Mouse (Mus musculus): ENCODE measurements around the gene Gkn1. TPM values are rescaled to one million over a fixed set of nuclear protein-coding genes. Genes with fewer than 3 reads are reported as not detected.

The Gkn1 gene
- polyA plus RNA-seq, 1 experiment: not detected

DNA sequence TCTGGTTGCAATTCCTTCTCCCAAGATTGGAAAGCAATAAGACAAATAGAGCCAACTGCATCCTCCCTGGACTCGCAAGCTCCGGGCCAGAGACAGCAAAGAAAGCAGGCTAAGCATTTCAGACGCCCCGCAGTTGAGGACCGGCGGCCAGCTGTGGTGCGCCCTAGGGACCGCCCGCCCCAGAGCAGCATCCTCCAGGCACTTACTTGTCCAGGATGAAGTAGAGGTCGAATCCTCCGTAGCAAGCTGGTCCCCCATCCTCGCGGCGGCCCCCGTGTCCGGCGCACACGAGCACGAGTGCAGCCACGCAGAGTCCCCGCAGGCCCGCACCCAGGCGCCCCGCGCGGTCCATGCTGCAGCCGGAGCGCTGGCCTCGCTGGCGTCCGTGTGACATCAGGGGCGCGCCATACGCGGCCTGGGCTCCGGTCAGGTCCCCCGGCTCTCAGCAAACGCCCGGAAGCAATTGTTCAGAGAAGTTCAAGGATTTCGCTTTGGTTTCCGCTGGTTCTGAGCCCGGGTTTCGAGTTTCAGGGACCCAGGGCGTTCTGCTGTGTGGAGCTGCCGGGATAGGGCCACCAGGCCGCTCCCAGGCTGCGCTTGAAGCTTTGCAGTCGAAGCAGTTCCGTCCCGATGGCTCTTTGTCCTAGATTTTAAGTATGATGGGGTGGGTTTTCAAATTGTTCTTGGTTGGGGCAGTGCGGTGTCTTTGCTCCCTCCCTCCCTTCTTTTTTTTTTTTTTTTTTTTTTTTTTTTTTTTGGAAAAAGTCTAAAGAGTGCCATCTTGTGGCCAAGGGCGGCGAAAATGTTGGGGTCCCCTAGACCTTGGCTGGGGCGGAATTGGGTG lies 15.4 kb downstream of the Gkn1 start, which contains the start of gene Antxr1:
Gene Antxr1 (minus strand): TSS at position 731 of the 844 bp plus-strand sequence.
- no peak for TF ChIP-seq GATA1 (IDR thresholded peaks at IDR 0.05; ENCODE audit: low read length)

- TF ChIP-seq GATA1 (IDR thresholded peaks at IDR 0.05; ENCODE audit: low read length): no peak
Observed at GRCm38 (mm10) chr6:87334361-87335090, 16.2 kb downstream of the Gkn1 start.

GRCm38 (mm10) chr6:87332380-87332779 lies 18.4 kb downstream of the Gkn1 start:
- TF ChIP-seq GATA1 (IDR thresholded peaks at IDR 0.05; ENCODE audit: low read length): no peak

GRCm38 (mm10) chr6:87328265-87329173 lies 22.2 kb downstream of the Gkn1 start:
- TF ChIP-seq GATA1 (IDR thresholded peaks at IDR 0.05; ENCODE audit: low read length): no peak

- TF ChIP-seq GATA1 (IDR thresholded peaks at IDR 0.05; ENCODE audit: low read length): no peak
Observed at GRCm38 (mm10) chr6:87326932-87327331, 23.8 kb downstream of the Gkn1 start.

GRCm38 (mm10) chr6:87323381-87323780 lies 27.4 kb downstream of the Gkn1 start:
- no peak for TF ChIP-seq GATA1 (IDR thresholded peaks at IDR 0.05; ENCODE audit: low read length)

DNA sequence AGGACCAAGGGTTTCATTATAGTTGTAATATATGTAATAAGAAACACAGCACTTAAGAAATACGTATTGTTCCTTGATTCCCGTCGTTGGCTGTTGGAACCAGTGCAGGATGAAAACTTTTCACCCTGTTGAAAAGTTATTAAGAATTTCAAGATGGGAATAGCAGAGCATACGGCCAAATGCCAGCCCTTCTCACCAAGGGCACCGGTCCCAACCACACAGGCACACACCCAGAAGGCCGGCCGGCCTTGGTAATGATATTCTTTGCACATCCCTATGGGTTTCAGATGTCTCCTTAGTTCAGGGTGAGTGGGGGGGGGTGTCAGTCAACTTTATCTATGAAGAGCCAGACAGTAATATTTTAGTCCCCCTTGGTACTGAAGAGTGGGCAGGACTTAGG lies 32.1 kb downstream of the Gkn1 start:
- no peak for TF ChIP-seq GATA1 (IDR thresholded peaks at IDR 0.05; ENCODE audit: low read length)

GRCm38 (mm10) chr6:87316966-87317365 lies 33.8 kb downstream of the Gkn1 start:
- no peak for TF ChIP-seq GATA1 (IDR thresholded peaks at IDR 0.05; ENCODE audit: low read length)

DNA sequence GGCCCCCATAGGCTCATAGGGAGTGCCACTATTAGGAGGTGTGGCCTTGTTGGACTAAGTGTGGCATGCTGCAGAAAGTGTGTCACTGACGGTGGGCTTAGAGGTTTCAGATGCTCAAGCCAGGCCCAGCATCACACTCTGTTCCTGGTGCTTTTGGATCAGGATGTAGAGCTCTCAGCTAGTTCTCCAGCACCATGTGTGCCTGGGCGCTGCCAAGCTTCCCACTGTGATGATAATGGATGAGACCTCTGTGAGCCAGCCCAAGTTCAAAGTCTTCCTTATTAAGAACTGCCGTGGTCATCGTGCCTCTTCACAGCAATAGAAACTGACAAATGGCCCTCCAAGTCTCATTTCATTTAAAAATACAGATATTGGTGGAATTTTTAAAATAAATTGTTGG lies 38.0 kb downstream of the Gkn1 start:
- TF ChIP-seq GATA1 (IDR thresholded peaks at IDR 0.05; ENCODE audit: low read length): no peak

- TF ChIP-seq GATA1 (IDR thresholded peaks at IDR 0.05; ENCODE audit: low read length): no peak
Observed at GRCm38 (mm10) chr6:87304486-87304885, 46.3 kb downstream of the Gkn1 start.

GRCm38 (mm10) chr6:87302746-87303145 lies 48.0 kb downstream of the Gkn1 start:
- no peak for TF ChIP-seq GATA1 (IDR thresholded peaks at IDR 0.05; ENCODE audit: low read length)

DNA sequence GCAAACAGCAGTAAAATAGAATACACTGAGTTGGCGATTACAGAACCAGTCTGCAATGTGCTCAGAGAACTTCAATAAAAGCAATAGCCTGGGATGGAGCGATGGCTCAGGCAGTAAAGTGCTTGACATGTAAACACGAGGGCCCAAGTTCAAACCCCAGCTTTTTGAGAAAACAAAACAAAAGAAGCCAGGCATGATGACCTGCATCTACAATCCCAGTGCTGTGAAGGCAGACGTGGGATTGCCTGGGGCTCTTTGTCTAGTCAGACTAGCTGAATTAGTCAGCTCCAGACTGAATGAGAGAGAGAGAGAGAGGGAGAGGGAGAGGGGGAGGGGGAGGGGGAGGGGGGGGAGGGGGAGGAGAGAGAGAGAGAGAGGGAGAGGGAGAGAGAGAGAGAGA lies 48.8 kb downstream of the Gkn1 start:
- TF ChIP-seq GATA1 (IDR thresholded peaks at IDR 0.05; ENCODE audit: low read length): no peak

Other genes with a start within 250 kb of the Gkn1 start
- gene D6Ertd527e, start 246.2 kb downstream of the Gkn1 start, polyA plus RNA-seq (2012): 0.05 and 0.09 TPM in 2 replicates
- not detected in 2 replicates for gene Antxr1, start 15.1 kb downstream of the Gkn1 start, polyA plus RNA-seq (2012)
- not detected in 2 replicates for gene Gkn2, start 22.4 kb upstream of the Gkn1 start, polyA plus RNA-seq (2012)
- not detected in 2 replicates for gene Gkn3, start 38.0 kb upstream of the Gkn1 start, polyA plus RNA-seq (2012)
- gene Bmp10, start 78.1 kb upstream of the Gkn1 start, polyA plus RNA-seq (2012): not detected in 2 replicates
- gene Arhgap25, start 182.3 kb upstream of the Gkn1 start, polyA plus RNA-seq (2012): 0.09 and 0.21 TPM in 2 replicates
- 0.15 and 0.16 TPM in 2 replicates for gene Prokr1, start 239.8 kb upstream of the Gkn1 start, polyA plus RNA-seq (2012)

Measured in G1E-ER4 (cell line).